Mouse (Mus musculus) liver, postnatal 0 days (tissue): Measurements from ENCODE around the gene Hist1h2bb.

ENCODE experiments used
- CTCF ChIP-seq: sonication (generic); IDR thresholded peaks from 2 replicates; pipeline ENCODE4 v1.5.1; 2016; ENCODE audit warnings: antibody characterized with exemption, low read depth
- EP300 ChIP-seq: IDR thresholded peaks from 2 replicates; pipeline ENCODE4 v1.6.1; 2016; ENCODE audit warnings: antibody characterized with exemption, low read depth, mild to moderate bottlenecking

DNA sequence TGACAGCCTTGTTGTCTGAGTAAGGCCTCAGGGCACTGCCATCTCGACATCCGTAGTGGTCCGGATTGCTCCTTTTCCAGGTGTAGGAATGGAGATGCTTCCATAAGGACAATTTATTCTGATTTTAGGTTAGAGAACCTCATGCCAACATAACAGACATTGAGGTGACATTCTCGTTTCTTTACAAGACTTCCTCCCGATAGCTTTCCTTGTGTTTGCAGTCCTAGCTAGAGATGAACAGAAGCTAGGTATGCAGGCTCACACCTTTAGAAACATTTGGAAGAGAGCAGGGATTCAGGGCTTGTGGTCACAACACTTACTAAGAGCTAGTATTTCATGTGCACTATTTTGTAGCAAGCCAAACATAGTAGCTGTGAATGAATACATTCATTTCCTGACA, 3.3 kb upstream of the Hist1h2bb start:
- TF ChIP-seq CTCF, result no peak
- TF ChIP-seq EP300, result no peak
